Mouse (Mus musculus): Measurements from ENCODE around the gene Ece2. TPM values are rescaled to one million over a fixed set of nuclear protein-coding genes. Genes with fewer than 3 reads are reported as not detected.
A peak's percentile ranks its signal among the peaks of the same experiment; 100 is the strongest.

Gene Ece2
- polyA plus RNA-seq, 1 experiment from 2014 or later, result 0.12 TPM

- no peak for TF ChIP-seq CTCF (IDR thresholded peaks at IDR 0.05)
- TF ChIP-seq EP300 (IDR thresholded peaks at IDR 0.05), result no peak
- H3K9me3 ChIP-seq (ENCODE audit: low read length), result no peaks in the 10 kb centered on the region
- no peak for ATAC-seq
- H3K36me3 ChIP-seq (ENCODE audit: insufficient read depth, low read length), result no peaks in the 10 kb centered on the region
- H3K4me1 ChIP-seq (ENCODE audit: insufficient read depth, low read depth, low read length), result peaks cover 9% of the 10 kb centered on the region
- DNase-seq (ENCODE audit: low spot score), result no peak
- H3K4me2 ChIP-seq (replicated peaks; ENCODE audit: low read depth, low read length), result no peak overlapping the region
- no peak overlapping the region for H3K9ac ChIP-seq (replicated peaks; ENCODE audit: low read depth)
- H3K27me3 ChIP-seq (replicated peaks; ENCODE audit: insufficient read depth, low read length), result no peaks in the 10 kb centered on the region
- WGBS, result 70% methylated on average over 3 of the region's 3 CpGs
- no peak overlapping the region for H3K4me3 ChIP-seq (ENCODE audit: low read depth, low read length)
- H3K27ac ChIP-seq (ENCODE audit: low read length), result no peak overlapping the region
Observed at GRCm38 (mm10) chr16:20670291-20670690, 40.7 kb downstream of the Ece2 start.

GRCm38 (mm10) chr16:20671886-20672285, 42.3 kb downstream of the Ece2 start:
- no peak overlapping the region for H3K4me2 ChIP-seq (replicated peaks; ENCODE audit: low read depth, low read length)
- DNase-seq (ENCODE audit: low spot score) (no peak), ATAC-seq (no peak)
- H3K4me1 ChIP-seq (ENCODE audit: insufficient read depth, low read depth, low read length), result peaks cover 9% of the 10 kb centered on the region
- 20% methylated on average over 6 of the region's 6 CpGs for WGBS
- TF ChIP-seq CTCF (IDR thresholded peaks at IDR 0.05) (no peak), EP300 (IDR thresholded peaks at IDR 0.05) (no peak)
- no peak overlapping the region; the same call in 1 of the 2 replicates for H3K4me3 ChIP-seq (ENCODE audit: low read depth, low read length)
- H3K27ac ChIP-seq (ENCODE audit: low read length), result peak overlapping the region; percentile 97; the same call in 1 of the 2 replicates
- H3K27me3 ChIP-seq (replicated peaks; ENCODE audit: insufficient read depth, low read length), result no peaks in the 10 kb centered on the region
- no peaks in the 10 kb centered on the region for H3K36me3 ChIP-seq (ENCODE audit: insufficient read depth, low read length)
- no peak overlapping the region for H3K9ac ChIP-seq (replicated peaks; ENCODE audit: low read depth)
- H3K9me3 ChIP-seq (ENCODE audit: low read length), result no peaks in the 10 kb centered on the region

GRCm38 (mm10) chr16:20672500-20672902, 42.9 kb downstream of the Ece2 start:
- 0% methylated on average over 31 of the region's 38 CpGs for WGBS
- H3K36me3 ChIP-seq (ENCODE audit: insufficient read depth, low read length), result no peaks in the 10 kb centered on the region
- peak overlapping the region; percentile 97 for H3K27ac ChIP-seq (ENCODE audit: low read length)
- TF ChIP-seq CTCF (IDR thresholded peaks at IDR 0.05) (no peak), EP300 (IDR thresholded peaks at IDR 0.05) (0 out of 2 replicates have a peak, but pooled peaks have one; percentile 14)
- DNase-seq (ENCODE audit: low spot score) (peak; percentile 98), ATAC-seq (peak; percentile 94)
- H3K4me2 ChIP-seq (replicated peaks; ENCODE audit: low read depth, low read length), result peak overlapping the region; percentile 77
- no peaks in the 10 kb centered on the region for H3K9me3 ChIP-seq (ENCODE audit: low read length)
- H3K27me3 ChIP-seq (replicated peaks; ENCODE audit: insufficient read depth, low read length), result no peaks in the 10 kb centered on the region
- H3K4me1 ChIP-seq (ENCODE audit: insufficient read depth, low read depth, low read length), result peaks cover 10% of the 10 kb centered on the region
- peak overlapping the region; percentile 86 for H3K4me3 ChIP-seq (ENCODE audit: low read depth, low read length)
- peak overlapping the region; percentile 87 for H3K9ac ChIP-seq (replicated peaks; ENCODE audit: low read depth)

GRCm38 (mm10) chr16:20672965-20673705, 43.5 kb downstream of the Ece2 start:
- Histone ChIP-seq H3K9me3 (ENCODE audit: low read length) (no peaks in the 10 kb centered on the region), H3K27ac (ENCODE audit: low read length) (peak overlapping the region; percentile 97), H3K9ac (replicated peaks; ENCODE audit: low read depth) (peak overlapping the region; percentile 87), H3K4me2 (replicated peaks; ENCODE audit: low read depth, low read length) (peak overlapping the region; percentile 77), H3K27me3 (replicated peaks; ENCODE audit: insufficient read depth, low read length) (no peaks in the 10 kb centered on the region), H3K4me1 (ENCODE audit: insufficient read depth, low read depth, low read length) (peaks cover 14% of the 10 kb centered on the region), H3K36me3 (ENCODE audit: insufficient read depth, low read length) (no peaks in the 10 kb centered on the region), H3K4me3 (ENCODE audit: low read depth, low read length) (peak overlapping the region; percentile 86)
- ATAC-seq (peak; percentile 80), DNase-seq (ENCODE audit: low spot score) (peak; percentile 85)
- TF ChIP-seq EP300 (IDR thresholded peaks at IDR 0.05) (no peak), CTCF (IDR thresholded peaks at IDR 0.05) (no peak)
- WGBS, result 1% methylated on average over 30 of the region's 78 CpGs

GRCm38 (mm10) chr16:20673706-20674303, 44.2 kb downstream of the Ece2 start:
- Histone ChIP-seq H3K4me3 (ENCODE audit: low read depth, low read length) (peak overlapping the region; percentile 86), H3K4me1 (ENCODE audit: insufficient read depth, low read depth, low read length) (peaks cover 14% of the 10 kb centered on the region), H3K27ac (ENCODE audit: low read length) (peak overlapping the region; percentile 97), H3K27me3 (replicated peaks; ENCODE audit: insufficient read depth, low read length) (no peaks in the 10 kb centered on the region), H3K4me2 (replicated peaks; ENCODE audit: low read depth, low read length) (peak overlapping the region; percentile 77), H3K9ac (replicated peaks; ENCODE audit: low read depth) (peak overlapping the region; percentile 87), H3K36me3 (ENCODE audit: insufficient read depth, low read length) (peaks cover 3% of the 10 kb centered on the region), H3K9me3 (ENCODE audit: low read length) (no peaks in the 10 kb centered on the region)
- ATAC-seq, result no peak
- DNase-seq (ENCODE audit: low spot score), result peak; percentile 47
- TF ChIP-seq CTCF (IDR thresholded peaks at IDR 0.05) (no peak), EP300 (IDR thresholded peaks at IDR 0.05) (no peak)
- 6% methylated on average over 14 of the region's 14 CpGs for WGBS

- Histone ChIP-seq H3K4me1 (ENCODE audit: insufficient read depth, low read depth, low read length) (peaks cover 14% of the 10 kb centered on the region), H3K27ac (ENCODE audit: low read length) (no peak overlapping the region), H3K36me3 (ENCODE audit: insufficient read depth, low read length) (peaks cover 16% of the 10 kb centered on the region), H3K27me3 (replicated peaks; ENCODE audit: insufficient read depth, low read length) (no peaks in the 10 kb centered on the region), H3K4me3 (ENCODE audit: low read depth, low read length) (no peak overlapping the region), H3K4me2 (replicated peaks; ENCODE audit: low read depth, low read length) (no peak overlapping the region), H3K9me3 (ENCODE audit: low read length) (no peaks in the 10 kb centered on the region), H3K9ac (replicated peaks; ENCODE audit: low read depth) (0 out of 2 replicates have a peak overlapping the region, but pooled peaks have one; percentile 6)
- 86% methylated on average over 6 of the region's 6 CpGs for WGBS
- no peak for TF ChIP-seq EP300 (IDR thresholded peaks at IDR 0.05)
- TF ChIP-seq CTCF (IDR thresholded peaks at IDR 0.05), result no peak
- ATAC-seq (no peak), DNase-seq (ENCODE audit: low spot score) (no peak)
Observed at GRCm38 (mm10) chr16:20675213-20675612, 45.6 kb downstream of the Ece2 start.

Data from lung, postnatal 0 days (tissue).